Mouse (Mus musculus) embryo, embryonic 11 days (tissue): Measurements from ENCODE around the gene Zfp949.
"Not testable (repeated sequence)": the region's sequence is repeated elsewhere in the genome, so short reads cannot be mapped to it uniquely, and the experiment has no call there.

Experiments used
- DNase-seq: peaks from one replicate; pipeline ENCODE4 v3.0.0-alpha.2; 2015

The Zfp949 gene

DNA sequence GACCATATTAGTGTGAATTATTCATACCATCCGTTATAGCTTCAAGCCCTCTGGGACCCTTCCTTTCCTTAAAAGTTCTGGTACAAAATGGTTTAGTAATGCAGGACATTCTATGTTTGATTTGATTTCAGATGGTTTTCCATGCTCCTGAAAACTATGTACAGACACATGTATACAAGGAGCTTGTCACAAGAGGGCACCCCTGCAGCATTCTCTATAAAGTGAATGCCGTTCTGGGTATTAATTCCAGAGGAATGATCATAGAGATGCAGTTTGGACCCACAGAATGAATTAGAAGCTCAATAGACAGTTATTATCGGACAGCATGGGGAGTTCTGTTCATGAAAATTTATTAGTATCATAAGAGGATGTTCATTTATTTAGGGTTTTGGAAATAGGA is 2.3 kb upstream of the Zfp949 start:
- peak; percentile 55 for DNase-seq

- DNase-seq, result peak; percentile 77
Observed at GRCm38 (mm10) chr9:88546166-88546565, 1.7 kb upstream of the Zfp949 start.

DNA sequence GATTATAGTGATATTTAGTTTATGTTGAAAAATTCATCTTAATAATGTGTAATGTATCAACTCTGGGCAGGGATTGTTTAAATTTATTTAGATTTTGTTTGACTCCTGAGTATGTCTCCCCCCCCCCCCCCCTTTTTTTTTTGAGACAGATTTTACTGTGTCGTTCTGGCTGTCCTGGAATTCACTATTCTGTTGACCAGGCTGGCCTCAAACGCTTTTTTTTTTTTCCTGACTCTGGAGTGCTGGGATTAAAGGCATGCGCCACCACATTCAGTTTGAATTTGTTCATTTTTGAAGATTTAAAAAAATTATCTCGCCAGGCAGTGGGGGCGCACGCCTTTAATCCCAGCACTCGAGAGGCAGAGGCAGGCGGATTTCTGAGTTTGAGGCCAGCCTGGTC is 1.2 kb upstream of the Zfp949 start:
- DNase-seq, result no peak

GRCm38 (mm10) chr9:88547270-88547669 is 550 bp upstream of the Zfp949 start:
- peak; percentile 68 for DNase-seq

DNA sequence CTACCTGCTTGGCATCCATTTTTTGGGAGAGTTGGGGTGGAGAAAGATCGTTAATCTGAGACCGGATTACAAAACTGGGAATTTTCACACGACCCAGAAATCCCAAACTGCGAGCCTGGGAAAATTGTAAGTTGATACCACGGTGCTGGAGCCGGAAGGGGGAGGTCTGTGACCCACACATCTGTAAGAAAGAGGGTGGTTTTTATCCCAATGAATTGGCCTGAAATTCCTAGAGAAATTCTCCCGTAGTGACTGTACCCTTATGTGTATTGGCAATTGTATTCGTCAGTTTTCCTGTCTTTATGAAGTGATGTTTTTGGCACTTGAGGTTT is 760 bp downstream of the Zfp949 start:
- DNase-seq, result no peak

DNA sequence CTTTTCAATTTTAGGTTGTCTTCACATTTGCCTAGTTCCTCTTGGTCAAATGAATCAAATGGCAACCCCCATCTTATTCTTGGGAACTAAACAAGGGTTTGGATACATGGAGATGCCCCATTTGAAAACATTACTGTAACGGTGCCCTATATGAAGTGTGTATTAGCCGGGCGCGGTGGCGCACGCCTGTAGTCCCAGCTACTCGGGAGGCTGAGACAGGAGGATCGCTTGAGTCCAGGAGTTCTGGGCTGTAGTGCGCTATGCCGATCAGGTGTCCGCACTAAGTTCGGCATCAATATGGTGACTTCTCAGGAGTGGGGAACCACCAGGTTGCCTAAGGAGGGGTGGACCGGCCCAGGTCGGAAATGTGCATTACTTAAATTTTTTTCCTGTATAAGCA is 5.3 kb downstream of the Zfp949 start:
- DNase-seq, result no peak

DNA sequence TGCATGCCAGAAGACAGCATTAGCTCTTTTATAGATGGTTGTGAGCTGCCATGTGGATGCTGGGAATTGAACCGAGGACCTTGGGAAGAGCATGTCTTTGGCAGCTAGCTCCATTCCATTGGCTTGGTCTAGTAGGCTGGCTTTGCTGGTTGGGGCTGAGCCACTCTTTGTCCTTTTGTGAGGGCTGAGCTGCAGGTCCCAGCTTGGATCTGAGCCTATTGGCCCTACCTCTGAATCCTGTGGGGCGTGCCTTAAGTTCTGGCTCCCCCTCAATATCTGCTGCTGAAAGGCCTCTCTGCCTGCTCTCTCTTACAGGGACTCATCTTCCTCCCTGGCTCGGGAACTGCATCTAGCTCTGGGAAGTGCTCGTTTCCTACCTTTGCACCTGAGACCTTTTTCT is 10.3 kb downstream of the Zfp949 start:
- no peak for DNase-seq

DNA sequence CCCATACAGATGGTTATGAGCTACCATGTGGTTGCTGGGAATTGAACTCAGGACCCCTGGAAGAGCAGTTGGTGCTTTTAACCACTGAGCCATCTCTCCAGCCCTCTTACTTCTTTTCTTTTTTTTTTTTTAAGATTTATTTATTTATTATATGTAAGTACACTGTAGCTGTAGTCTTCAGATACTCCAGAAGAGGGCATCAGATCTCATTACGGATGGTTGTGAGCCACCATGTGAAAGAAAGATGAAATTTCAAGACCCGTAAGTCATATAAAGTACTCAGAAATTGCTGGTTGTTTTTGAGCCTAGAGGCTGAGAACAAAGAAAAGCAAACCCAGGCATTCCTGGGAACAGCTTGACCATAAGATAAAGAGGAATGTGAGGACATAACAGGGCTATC is 13.7 kb downstream of the Zfp949 start:
- not testable (repeated sequence) for DNase-seq

DNA sequence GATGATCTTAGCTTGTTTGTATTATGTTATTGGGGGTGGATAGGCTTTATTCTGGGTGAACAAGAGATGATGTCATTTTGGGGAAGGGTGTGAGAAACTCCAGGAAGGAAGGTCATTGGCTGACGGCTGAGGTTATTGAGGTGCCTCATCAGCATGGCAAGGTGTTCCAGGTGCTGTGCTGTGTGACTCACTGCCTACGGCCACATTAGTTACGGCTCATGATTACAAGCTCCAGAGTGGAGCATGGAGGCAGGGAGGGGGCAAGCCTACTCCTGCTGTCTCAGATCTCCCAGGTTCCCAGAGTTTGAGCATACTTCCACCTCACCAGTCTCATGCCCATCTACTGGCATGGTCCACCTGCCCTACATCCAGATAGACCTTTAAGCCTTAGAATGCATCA is 22.7 kb downstream of the Zfp949 start:
- DNase-seq, result not testable (repeated sequence)

- not testable (repeated sequence) for DNase-seq
Observed at GRCm38 (mm10) chr9:88580591-88580990, 32.8 kb downstream of the Zfp949 start, which contains the start of gene Trim43a. Gene Trim43a, plus strand, starts transcription at chr9:88580891.

GRCm38 (mm10) chr9:88593708-88594107 is 45.9 kb downstream of the Zfp949 start:
- not testable (repeated sequence) for DNase-seq

DNA sequence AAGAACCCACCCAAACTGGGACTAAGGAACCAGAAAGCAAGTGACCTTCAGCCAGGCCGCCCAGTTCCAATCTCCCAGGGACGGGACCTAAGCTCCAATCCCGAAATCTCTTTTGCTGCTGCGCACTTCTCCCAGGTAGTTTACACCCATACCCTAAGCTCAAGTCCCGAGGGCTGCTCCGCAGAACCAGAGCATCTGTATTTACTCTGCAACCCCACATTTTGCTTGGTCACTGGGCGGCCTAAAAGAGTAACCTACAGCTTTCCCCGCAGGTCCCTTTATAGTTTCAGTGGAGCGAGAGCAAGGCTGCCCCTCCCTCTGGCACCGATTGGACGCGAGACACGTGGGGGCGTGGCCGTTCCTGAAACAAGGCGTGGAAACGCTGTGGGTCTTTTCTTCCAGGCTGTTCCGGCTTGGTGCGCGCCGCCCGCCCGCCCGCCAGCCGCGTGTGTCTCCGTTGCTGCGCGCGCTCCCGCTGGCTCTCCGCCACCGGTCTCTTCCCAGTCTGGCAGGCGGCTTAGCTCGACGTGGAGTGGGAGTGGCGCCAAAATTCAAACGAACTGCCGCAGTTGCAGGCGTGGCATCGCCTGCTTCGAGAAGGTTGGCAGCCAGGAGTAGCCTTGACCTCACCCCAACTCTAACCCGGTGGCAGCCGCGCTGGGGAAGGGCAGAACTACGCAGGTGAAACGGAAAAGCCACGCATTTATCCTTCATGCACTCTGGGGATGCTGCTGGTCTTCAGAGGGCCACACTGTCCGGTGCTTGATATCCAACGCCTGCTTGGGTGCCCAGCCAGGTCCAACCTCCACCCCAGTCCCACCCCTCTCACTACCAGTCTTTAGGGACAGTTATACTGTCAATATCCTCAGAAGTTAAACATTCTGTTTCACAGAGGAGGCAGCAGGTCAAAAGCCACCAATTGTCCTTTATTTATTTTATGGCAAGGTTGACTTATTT is 51.7 kb downstream of the Zfp949 start:
- peak; percentile 93 for DNase-seq
